Mouse (Mus musculus): ENCODE measurements around the gene Sec13.
A peak's percentile ranks its signal among the peaks of the same experiment; 100 is the strongest.

Gene Sec13

DNA sequence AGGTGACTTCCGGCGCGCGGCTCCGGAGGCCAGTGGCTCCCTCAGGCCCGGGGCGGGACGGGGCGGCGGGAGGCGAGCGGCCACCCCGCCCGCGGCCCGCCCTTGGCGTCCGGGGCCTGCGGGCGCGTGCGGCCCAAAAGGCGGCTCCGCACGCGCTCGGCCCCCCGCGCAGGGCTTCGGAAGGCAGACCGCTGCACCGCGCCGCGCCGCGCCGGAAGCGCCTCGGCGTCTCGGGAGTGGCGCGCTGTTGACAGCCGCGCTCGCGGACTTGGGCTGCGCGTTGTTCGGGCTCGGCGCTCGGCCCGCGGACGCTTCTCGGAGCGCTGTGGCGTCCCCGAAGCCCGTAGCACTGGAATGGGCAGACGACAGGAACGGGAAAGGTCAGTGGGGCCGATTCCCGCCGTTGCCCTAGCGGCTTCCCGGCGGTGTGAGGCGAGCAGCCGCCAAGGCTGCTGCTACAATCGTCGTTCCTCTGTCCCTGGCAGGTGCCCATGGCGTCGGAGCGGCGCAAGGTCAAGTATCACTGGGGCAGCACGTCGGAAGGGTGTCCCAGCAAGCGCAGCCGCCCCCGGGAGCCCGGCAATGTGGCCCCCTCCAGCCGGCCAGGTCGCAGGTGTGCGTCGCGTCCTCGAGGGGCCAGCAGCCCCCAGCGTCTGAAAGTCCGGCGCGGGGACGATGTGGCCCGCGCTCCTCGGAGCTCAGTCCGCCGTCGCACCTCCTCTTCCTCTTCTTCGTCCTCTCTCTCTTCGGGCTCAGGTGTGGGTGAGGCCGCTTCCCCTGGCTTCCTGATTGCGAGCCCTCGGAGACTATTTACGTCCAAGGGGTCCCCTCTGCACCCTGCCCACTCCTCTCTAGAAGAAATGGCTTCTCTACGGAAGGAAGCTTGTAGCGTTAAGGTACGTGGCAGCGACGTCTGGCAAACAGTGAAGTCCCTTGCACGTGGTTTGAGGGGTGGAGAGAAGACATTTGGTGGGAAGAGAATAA is 43.0 kb downstream of the Sec13 start:
- DNase-seq: peak; percentile 42

DNA sequence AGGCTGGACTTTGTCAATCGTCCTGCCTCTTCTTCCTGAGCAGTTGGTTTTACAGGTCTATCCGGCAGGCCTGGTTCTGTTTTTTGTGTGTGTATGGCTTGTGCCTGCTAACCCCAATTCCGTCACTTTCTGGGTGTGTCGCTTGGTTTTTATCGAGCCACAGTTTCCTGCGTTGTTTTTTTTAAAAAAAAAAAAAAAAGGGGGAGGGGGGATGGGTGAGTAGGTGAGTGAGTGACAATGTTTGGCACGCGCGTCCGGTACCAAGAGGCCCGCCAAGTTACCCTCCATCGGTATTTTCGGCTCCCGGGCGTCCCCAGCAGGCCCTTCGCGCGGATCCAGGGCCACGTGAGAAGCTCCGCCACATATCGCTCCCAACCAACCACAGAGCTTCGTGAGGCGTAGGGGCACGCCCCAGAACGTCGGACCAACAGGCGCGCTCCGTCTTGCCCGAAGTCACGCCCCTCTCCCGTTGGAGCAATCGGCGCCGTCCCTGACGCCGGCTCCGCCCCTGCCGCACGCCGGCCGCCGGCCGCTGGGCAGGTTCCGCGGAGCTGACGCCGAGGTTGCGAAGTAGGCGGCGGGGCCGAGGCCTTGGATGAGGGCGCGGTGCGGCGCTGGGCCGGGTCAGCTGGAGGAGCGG is 43.8 kb downstream of the Sec13 start, which contains the start of gene Tatdn2:
Tatdn2 (plus strand) TSS at position 469 of the 640 bp plus-strand sequence.
- DNase-seq: peak; percentile 99

DNA sequence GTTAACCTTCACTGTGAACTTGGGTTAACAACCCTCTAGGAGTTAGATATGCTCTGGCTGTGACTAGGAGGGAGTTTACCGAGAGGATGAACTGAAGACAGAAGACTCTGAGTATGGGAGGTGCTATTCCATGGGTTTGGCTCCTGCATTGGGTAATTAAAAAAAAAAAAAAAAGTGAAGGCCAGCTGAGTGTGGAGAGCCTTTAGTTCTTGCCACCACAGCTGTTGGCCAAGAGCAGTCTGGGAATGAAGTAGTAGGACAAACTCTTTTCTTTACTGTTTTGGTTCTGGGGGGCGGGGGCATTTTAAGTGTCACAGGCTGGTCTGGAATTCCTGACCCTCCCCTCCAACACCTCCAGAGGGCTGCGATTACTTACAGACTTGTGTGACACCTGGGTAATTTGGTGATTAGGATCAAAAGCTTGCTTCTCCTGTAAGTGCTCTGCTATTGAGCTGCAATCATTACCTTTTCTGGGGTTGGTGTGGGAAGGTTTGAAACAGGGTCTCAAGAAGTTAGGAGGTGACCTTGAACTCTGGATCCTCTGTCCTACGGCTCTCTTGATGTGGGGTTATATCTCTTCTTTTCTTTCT is 44.7 kb downstream of the Sec13 start:
- DNase-seq: no peak

DNA sequence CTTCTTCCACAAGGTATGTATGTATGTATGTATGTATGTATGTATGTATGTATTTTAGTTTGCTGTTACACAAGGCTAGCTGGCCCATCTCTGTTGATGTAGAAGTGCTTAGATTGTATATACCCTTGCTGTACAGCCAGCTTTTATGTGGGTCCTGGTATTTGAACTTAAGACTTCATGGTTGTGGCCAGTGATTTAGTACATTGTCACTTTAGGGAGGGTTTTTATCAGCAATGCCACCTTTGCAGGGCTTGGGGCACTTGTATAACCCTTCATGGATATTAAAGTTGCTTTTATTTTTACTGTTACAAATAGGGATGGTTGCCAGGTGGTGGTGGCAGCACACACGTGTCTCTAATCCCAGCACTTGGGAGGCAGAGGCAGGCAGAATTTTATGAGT is 45.3 kb downstream of the Sec13 start:
- no peak for DNase-seq

DNA sequence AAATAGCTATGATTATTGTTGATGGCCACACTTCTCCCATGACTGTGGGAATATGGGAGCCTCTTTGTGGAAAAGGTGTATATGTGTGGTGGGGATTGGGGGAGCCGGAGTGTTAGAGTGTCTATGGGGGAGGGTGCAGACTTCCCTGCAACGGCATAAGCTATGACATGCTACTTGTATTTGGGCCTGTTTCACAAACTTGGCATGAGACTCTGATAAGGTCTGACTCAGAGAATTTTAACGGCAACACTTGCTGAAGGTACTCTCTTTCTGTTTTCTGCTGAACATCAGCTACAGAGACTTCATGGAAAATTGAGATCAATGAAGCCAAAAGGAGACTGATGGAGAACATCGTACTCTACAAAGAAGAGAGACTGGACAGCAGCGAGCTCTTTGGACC is 47.2 kb downstream of the Sec13 start:
- no peak for DNase-seq

DNA sequence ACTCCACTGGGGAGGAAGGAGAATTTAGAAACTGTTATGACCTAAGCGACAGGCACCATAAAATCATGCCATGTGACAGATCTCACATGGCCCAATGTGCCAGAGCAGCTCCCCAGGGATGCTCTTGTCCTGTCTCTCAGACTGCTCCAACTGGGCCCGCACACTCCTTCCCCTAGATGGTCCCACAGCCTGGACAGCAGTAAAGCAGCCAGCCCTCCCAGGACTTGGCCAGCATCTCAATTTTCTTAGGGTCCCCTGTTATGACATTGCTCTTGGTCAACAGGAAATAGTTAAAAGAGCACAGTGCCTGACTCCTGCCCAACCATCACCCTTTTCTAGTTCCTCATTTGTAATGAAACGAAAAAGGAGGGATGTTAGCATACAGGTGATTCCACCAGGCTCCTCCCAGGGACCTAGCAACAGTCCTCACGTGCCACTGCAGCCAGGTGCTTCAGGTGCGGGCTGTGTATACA is 47.8 kb downstream of the Sec13 start:
- DNase-seq: no peak

DNA sequence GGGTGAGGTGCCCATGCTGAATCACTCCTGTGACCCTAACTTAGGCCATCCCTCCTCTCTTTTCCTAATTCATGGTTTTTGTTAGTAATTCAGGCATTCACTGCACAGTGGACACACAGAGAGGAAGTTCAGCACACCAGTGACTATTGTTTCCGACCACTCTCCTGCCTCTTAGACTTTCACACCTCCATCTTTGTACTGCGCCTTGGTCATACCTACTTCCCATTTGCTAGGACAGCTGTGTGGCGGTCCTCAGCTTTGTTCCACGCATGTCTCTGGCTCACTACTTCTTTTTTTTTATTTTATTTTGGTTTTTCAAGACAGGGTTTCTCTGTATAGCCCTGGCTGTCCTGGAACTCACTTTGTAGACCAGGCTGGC is 49.5 kb downstream of the Sec13 start:
- no peak for DNase-seq

DNA sequence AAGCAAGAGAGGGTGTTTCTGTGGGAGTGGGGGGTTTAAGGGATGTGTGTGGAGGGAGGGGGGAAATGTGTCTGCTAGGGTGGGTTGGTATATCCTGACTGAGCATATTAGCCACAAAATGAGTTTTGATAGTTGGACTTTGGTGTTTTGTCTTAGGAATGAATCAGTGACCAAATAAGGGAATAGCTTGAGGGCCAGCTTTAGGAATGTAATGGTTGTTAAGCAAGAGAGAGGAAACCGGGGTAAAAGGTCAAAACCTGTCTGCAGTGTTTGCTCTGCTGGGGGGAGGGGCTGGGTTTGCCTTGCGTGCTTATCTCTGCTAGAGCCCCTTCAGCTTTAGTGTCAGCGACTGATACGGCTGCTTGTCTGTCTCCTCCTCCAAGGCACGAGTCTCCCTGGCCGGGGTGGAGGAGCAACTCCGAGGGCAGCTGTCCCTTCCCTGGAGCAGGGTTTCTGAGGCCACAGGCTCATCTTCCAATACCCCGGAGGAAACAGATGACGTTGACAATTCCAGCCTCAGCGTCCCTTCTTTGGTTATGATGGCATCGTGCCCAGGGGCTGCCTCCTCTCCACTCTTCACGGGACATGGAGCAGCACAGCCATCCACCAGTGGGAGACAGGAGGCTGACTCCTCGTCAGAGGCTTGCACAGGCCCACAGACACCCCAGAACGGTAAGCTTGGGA is 50.0 kb downstream of the Sec13 start:
- peak; percentile 90 for DNase-seq

DNA sequence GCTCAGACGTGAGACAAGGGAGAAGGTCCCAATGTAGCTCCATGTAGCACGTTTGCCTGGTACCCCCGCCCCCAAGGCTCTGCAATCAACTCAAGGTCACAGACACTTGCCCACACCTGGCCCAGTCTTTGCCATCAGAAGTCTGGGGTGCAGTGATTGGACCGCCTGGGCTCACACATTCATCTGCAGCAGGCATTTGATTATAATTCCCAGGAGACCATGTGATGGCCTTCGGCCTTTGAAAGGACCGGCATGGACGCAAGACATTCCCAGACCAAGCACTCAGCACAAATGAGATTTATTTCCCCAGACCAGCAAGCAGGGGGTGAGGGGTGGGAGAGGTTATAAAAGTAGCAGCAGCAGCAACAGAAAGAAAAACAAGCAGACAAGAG is 50.5 kb downstream of the Sec13 start:
- DNase-seq: peak; percentile 74

DNA sequence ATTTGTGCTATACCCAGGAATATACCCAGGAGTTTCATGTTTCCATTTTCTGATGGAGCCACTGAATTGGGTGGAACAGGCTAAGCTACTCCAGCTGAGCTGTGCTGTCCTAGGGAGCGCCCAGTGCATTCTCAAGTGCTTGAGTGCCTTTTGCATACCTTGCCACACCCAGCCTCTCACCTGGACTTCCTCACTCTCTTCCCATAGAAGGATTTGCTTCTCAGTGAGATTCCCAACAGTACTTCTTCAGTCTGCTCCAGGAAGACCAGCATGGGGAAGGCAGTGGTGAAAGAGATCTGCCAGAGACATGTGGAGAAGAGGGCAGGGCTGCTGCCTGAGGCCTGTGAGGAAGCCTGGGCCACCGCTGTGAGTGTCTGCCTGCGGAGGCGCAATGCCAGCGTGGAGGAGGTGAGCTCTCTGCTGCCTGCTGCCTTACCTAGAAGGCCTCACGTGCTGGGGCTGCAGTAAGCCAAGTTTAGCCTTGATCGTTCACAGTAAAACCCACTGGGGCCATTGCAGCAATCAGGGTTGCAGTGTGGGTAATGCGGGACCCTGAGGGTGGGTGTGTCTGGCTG is 53.9 kb downstream of the Sec13 start:
- no peak for DNase-seq

DNA sequence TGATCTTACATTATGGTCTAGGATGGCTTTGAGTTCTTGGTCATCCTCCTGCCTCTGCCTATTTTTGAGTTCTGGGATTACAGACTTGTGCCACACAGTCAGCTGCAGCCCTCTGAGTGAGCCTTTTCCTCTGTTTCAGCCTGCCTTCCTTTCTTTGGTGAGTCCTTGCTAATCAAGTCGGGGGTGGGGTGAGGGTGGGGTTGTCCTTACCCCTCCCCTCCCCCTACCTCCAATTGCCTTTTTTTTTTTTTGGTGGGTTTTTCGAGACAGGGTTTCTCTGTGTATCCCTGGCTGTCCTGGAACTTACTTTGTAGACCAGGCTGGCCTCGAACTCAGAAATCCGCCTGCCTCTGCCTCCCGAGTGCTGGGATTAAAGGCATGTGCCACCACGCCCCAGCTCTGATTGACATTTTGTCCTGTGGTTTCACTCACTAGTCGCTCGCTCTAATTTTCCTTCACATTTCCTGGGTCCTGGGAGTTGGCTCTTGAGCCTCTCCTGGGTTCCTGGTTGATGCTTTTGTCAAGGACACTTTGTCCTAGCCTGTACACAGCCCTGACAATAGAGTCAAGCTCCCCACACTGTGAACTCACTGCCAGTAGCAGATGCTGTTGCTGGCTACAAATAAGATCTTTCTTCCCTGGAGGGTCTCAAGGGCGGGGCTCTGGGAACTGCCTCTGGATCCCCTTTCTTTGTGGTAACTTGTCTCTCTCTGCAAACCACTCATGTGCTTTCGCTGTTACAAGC is 57.3 kb downstream of the Sec13 start:
- DNase-seq: no peak

DNA sequence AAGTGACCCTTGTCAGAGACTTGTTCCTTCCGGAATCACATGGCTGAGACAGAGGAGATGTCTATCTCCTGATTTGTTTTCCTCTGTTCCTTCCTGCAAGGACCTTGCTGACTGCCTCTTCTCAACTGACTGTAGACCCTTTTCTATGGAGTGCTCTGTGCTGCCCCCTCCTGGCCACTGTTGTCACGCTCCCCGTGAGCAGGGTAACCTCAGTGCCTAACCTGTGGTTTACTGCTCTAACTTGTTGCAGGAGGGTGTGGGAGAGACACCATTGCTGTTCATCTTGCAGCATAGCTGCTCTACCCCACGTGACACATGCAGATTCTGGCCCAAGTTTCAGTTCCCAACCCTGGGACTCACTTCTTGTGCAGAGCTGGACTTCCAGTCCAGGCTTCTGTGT is 59.3 kb downstream of the Sec13 start:
- peak; percentile 83 for DNase-seq

DNA sequence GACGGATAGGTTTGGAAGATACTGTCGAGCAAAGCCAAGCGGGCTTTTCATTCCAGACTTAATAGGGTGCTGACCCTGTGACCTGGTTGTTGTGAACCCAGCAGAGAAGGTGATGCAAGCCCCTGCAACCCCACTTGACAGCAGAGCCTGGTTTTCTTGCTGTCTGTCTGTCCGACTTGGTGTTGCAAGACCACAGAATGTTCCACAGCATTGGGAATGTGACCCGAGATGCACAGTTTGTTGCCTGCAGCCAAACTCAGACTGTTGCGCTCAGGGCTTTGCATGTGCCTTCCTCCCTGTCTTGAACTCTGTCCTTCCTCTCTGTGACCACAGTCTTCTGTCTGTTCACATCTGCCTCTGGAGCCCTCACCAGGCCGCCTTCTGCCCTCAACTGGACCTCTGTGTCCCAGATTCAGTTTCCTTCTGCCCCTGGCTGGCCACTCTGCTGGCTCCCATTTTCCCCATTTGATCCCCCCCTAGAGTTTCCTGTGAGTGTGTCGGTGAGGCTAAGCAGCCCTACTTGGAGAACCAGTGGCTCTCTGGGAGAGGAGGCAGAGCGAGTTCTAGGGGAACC is 60.5 kb downstream of the Sec13 start:
- DNase-seq: no peak

DNA sequence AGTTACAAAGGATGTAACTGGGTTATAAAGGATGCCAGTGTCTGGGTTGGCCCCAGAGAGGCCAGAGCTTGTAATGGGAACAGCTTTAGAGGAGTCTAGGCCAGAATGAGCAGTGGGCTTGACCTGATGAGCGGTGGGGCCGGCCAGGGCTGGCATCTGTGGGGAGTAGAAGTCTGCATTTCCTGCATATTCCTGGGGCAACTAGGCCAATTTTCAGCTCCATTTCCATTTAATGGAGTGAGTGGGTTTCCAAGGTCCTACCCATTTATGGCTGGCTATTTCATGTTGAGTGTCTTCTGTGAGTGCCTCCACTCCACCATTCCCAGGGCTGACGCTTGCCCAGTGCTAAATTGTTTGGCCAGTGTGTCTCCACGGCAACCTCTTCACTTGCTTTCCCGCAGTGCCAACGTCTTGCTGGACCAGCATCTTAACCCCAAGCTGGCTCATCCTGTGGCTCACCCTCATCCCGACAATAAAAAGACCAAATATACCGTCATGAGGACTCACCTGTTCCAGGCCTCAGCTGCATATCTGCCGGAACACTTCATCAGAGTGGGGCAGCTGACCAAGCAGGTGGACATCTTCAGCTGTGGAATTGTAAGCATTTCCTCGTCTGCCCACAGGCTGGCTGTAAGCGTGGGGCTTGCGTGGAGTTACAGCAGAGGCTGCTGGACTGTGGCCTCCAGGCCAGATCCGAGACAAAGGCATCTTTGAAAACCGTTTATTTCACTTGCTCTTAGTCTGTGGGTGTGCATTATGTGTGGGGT is 62.1 kb downstream of the Sec13 start:
- no peak for DNase-seq

All from embryo, embryonic 11 days (tissue).